Mouse (Mus musculus): ENCODE measurements around the gene Fbxo17. TPM values are rescaled to one million over a fixed set of nuclear protein-coding genes. Genes with fewer than 3 reads are reported as not detected.
A peak's percentile ranks its signal among the peaks of the same experiment; 100 is the strongest.
"Not testable (repeated sequence)": the region's sequence is repeated elsewhere in the genome, so short reads cannot be mapped to it uniquely, and the experiment has no call there.

Gene Fbxo17
- polyA plus RNA-seq (2015; fragmentation: Nextera tagmentation; extraction: Ambion mirVana): 3.8 and 6.3 TPM in 2 replicates

- DNase-seq (ENCODE audit: low spot score): peak; percentile 58
Measured at GRCm38 (mm10) chr7:28716590-28717281, at the start of gene Fbxo17. Gene Fbxo17 (plus strand): TSS chr7:28716804.

GRCm38 (mm10) chr7:28671172-28671571 is 45.4 kb upstream of the Fbxo17 start:
- DNase-seq (ENCODE audit: low spot score): peak; percentile 75

GRCm38 (mm10) chr7:28672276-28672675 is 44.3 kb upstream of the Fbxo17 start:
- DNase-seq (ENCODE audit: low spot score): peak; percentile 47

- not testable (repeated sequence) for DNase-seq (ENCODE audit: low spot score)
Measured at GRCm38 (mm10) chr7:28672786-28673185, 43.8 kb upstream of the Fbxo17 start.

- DNase-seq (ENCODE audit: low spot score): no peak
Measured at GRCm38 (mm10) chr7:28674994-28675393, 41.6 kb upstream of the Fbxo17 start.

- no peak for DNase-seq (ENCODE audit: low spot score)
Measured at GRCm38 (mm10) chr7:28675746-28676145, 40.9 kb upstream of the Fbxo17 start.

GRCm38 (mm10) chr7:28676811-28677541 is 39.6 kb upstream of the Fbxo17 start:
- peak; percentile 24 for DNase-seq (ENCODE audit: low spot score)

GRCm38 (mm10) chr7:28677624-28678023 is 39.0 kb upstream of the Fbxo17 start:
- DNase-seq (ENCODE audit: low spot score): no peak

- no peak for DNase-seq (ENCODE audit: low spot score)
Measured at GRCm38 (mm10) chr7:28691075-28691474, 25.5 kb upstream of the Fbxo17 start.

- DNase-seq (ENCODE audit: low spot score): no peak
Measured at GRCm38 (mm10) chr7:28692545-28693320, 23.9 kb upstream of the Fbxo17 start, which contains the start of gene Fbxo27. Gene Fbxo27 (plus strand): TSS chr7:28692849.

GRCm38 (mm10) chr7:28693321-28693966 is 23.2 kb upstream of the Fbxo17 start:
- peak; percentile 97 for DNase-seq (ENCODE audit: low spot score)

- peak; percentile 39 for DNase-seq (ENCODE audit: low spot score)
Measured at GRCm38 (mm10) chr7:28694423-28694822, 22.2 kb upstream of the Fbxo17 start.

GRCm38 (mm10) chr7:28694966-28695511 is 21.6 kb upstream of the Fbxo17 start:
- no peak for DNase-seq (ENCODE audit: low spot score)

- no peak for DNase-seq (ENCODE audit: low spot score)
Measured at GRCm38 (mm10) chr7:28697277-28697676, 19.3 kb upstream of the Fbxo17 start.

GRCm38 (mm10) chr7:28700269-28700668 is 16.3 kb upstream of the Fbxo17 start:
- DNase-seq (ENCODE audit: low spot score): no peak

GRCm38 (mm10) chr7:28701306-28701705 is 15.3 kb upstream of the Fbxo17 start:
- not testable (repeated sequence) for DNase-seq (ENCODE audit: low spot score)

- DNase-seq (ENCODE audit: low spot score): peak; percentile 31
Measured at GRCm38 (mm10) chr7:28702601-28703143, 13.9 kb upstream of the Fbxo17 start.

GRCm38 (mm10) chr7:28709454-28709853 is 7.2 kb upstream of the Fbxo17 start:
- DNase-seq (ENCODE audit: low spot score): no peak

GRCm38 (mm10) chr7:28710962-28711361 is 5.6 kb upstream of the Fbxo17 start:
- DNase-seq (ENCODE audit: low spot score): no peak

GRCm38 (mm10) chr7:28714667-28715066 is 1.9 kb upstream of the Fbxo17 start:
- DNase-seq (ENCODE audit: low spot score): no peak

GRCm38 (mm10) chr7:28715598-28715997 is 1.0 kb upstream of the Fbxo17 start:
- DNase-seq (ENCODE audit: low spot score): no peak

Data from thymus, postnatal 0 days (tissue).